Mouse (Mus musculus): ENCODE measurements at regions not wholly inside any gene's neighbourhood (a gene's known extent, or its start where the extent isn't known, plus 50 kb on each side); places are given as distances from the start of the nearest gene placed in this dataset.

- ATAC-seq (replicated peaks; ENCODE audit: poor library complexity, severe bottlenecking), result no peak
Observed at GRCm38 (mm10) chr13:34576392-34576791, 76.9 kb downstream of the Pxdc1 start.

GRCm38 (mm10) chr13:34575997-34576314 is 77.3 kb downstream of the Pxdc1 start:
- ATAC-seq (replicated peaks; ENCODE audit: poor library complexity, severe bottlenecking), result no peak

GRCm38 (mm10) chr13:34575179-34575996 is 77.9 kb downstream of the Pxdc1 start:
- ATAC-seq (replicated peaks; ENCODE audit: poor library complexity, severe bottlenecking), result no peak

GRCm38 (mm10) chr13:34569312-34569711 is 84.0 kb downstream of the Pxdc1 start:
- ATAC-seq (replicated peaks; ENCODE audit: poor library complexity, severe bottlenecking), result no peak

GRCm38 (mm10) chr13:34566687-34567086 is 86.6 kb downstream of the Pxdc1 start:
- ATAC-seq (replicated peaks; ENCODE audit: poor library complexity, severe bottlenecking), result no peak

- no peak for ATAC-seq (replicated peaks; ENCODE audit: poor library complexity, severe bottlenecking)
Observed at GRCm38 (mm10) chr13:34550130-34550884, 103.0 kb downstream of the Pxdc1 start.

GRCm38 (mm10) chr13:34540646-34541045 is 112.6 kb downstream of the Pxdc1 start:
- no peak for ATAC-seq (replicated peaks; ENCODE audit: poor library complexity, severe bottlenecking)

GRCm38 (mm10) chr13:34533896-34534295 is 119.4 kb downstream of the Pxdc1 start:
- ATAC-seq (replicated peaks; ENCODE audit: poor library complexity, severe bottlenecking), result no peak

- no peak for ATAC-seq (replicated peaks; ENCODE audit: poor library complexity, severe bottlenecking)
Observed at GRCm38 (mm10) chr13:34511332-34511731, 142.0 kb downstream of the Pxdc1 start.

- no peak for ATAC-seq (replicated peaks; ENCODE audit: poor library complexity, severe bottlenecking)
Observed at GRCm38 (mm10) chr13:34507224-34507623, 146.1 kb downstream of the Pxdc1 start.

GRCm38 (mm10) chr13:34505861-34506260 is 147.4 kb downstream of the Pxdc1 start:
- ATAC-seq (replicated peaks; ENCODE audit: poor library complexity, severe bottlenecking), result no peak

GRCm38 (mm10) chr13:34504879-34505278 is 148.4 kb downstream of the Pxdc1 start:
- no peak for ATAC-seq (replicated peaks; ENCODE audit: poor library complexity, severe bottlenecking)

GRCm38 (mm10) chr13:34498910-34499309 is 153.9 kb upstream of the Slc22a23 start:
- no peak for ATAC-seq (replicated peaks; ENCODE audit: poor library complexity, severe bottlenecking)

GRCm38 (mm10) chr13:34497667-34498066 is 152.7 kb upstream of the Slc22a23 start:
- no peak for ATAC-seq (replicated peaks; ENCODE audit: poor library complexity, severe bottlenecking)

GRCm38 (mm10) chr13:34484831-34485230 is 139.8 kb upstream of the Slc22a23 start:
- no peak for ATAC-seq (replicated peaks; ENCODE audit: poor library complexity, severe bottlenecking)

- no peak for ATAC-seq (replicated peaks; ENCODE audit: poor library complexity, severe bottlenecking)
Observed at GRCm38 (mm10) chr13:34481461-34481860, 136.5 kb upstream of the Slc22a23 start.

GRCm38 (mm10) chr13:34470410-34470809 is 125.4 kb upstream of the Slc22a23 start:
- no peak for ATAC-seq (replicated peaks; ENCODE audit: poor library complexity, severe bottlenecking)

- ATAC-seq (replicated peaks; ENCODE audit: poor library complexity, severe bottlenecking), result no peak
Observed at GRCm38 (mm10) chr13:34469568-34469967, 124.6 kb upstream of the Slc22a23 start.

- no peak for ATAC-seq (replicated peaks; ENCODE audit: poor library complexity, severe bottlenecking)
Observed at GRCm38 (mm10) chr13:34468132-34468748, 123.3 kb upstream of the Slc22a23 start.

GRCm38 (mm10) chr13:34465862-34466430 is 121.0 kb upstream of the Slc22a23 start:
- no peak for ATAC-seq (replicated peaks; ENCODE audit: poor library complexity, severe bottlenecking)

GRCm38 (mm10) chr13:34465456-34465855 is 120.5 kb upstream of the Slc22a23 start:
- ATAC-seq (replicated peaks; ENCODE audit: poor library complexity, severe bottlenecking), result no peak

Measured in granulocyte monocyte progenitor cell, adult 5-6 weeks (primary cell).